Mouse (Mus musculus): ENCODE data around the gene Bcl2l12. TPM values are rescaled to one million over a fixed set of nuclear protein-coding genes. Genes with fewer than 3 reads are reported as not detected.

Bcl2l12 gene
- total and polyA plus RNA-seq, 2 experiments from 2014 or later, result 22.0 to 25.5 TPM

- H3K27me3 ChIP-seq (ENCODE audit: control insufficient read depth, insufficient read depth, low read length), result peaks cover 7% of the 10 kb centered on the region
- DNase-seq (ENCODE audit: low spot score), result no peak
- H3K9me3 ChIP-seq (replicated peaks; ENCODE audit: control insufficient read depth, low read length), result no peaks in the 10 kb centered on the region
- no peak overlapping the region for H3K27ac ChIP-seq (ENCODE audit: low read depth)
- 0 out of 2 replicates have a peak, but pooled peaks cover 2% of the 10 kb centered on the region for H3K36me3 ChIP-seq (replicated peaks; ENCODE audit: control insufficient read depth, insufficient read depth, low read length)
- no peak overlapping the region for H3K4me3 ChIP-seq (ENCODE audit: low read depth, low read length)
- TF ChIP-seq EP300 (IDR thresholded peaks at IDR 0.05; ENCODE audit: low read depth) (no peak), CTCF (IDR thresholded peaks at IDR 0.05; ENCODE audit: low read depth) (no peak)
- no peak overlapping the region for H3K9ac ChIP-seq (replicated peaks; ENCODE audit: low read depth, low read length)
- ATAC-seq (ENCODE audit: insufficient read depth, low read depth), result no peak
- 68% methylated on average over 6 of the region's 6 CpGs for WGBS
- H3K4me2 ChIP-seq (ENCODE audit: low read depth, low read length), result no peak overlapping the region
- peaks cover 10% of the 10 kb centered on the region; the same call in 1 of the 2 replicates for H3K4me1 ChIP-seq (ENCODE audit: control insufficient read depth, insufficient read depth)
Measured at GRCm38 (mm10) chr7:44956266-44956665, 42.2 kb downstream of the Bcl2l12 start.

- DNase-seq (ENCODE audit: low spot score) (peak; percentile 30), ATAC-seq (ENCODE audit: insufficient read depth, low read depth) (no peak)
- no peaks in the 10 kb centered on the region for H3K36me3 ChIP-seq (replicated peaks; ENCODE audit: control insufficient read depth, insufficient read depth, low read length)
- H3K4me2 ChIP-seq (ENCODE audit: low read depth, low read length), result no peak overlapping the region
- WGBS, result 44% methylated on average over 5 of the region's 5 CpGs
- TF ChIP-seq EP300 (IDR thresholded peaks at IDR 0.05; ENCODE audit: low read depth), result no peak
- TF ChIP-seq CTCF (IDR thresholded peaks at IDR 0.05; ENCODE audit: low read depth), result peak; percentile 55
- H3K27ac ChIP-seq (ENCODE audit: low read depth), result no peak overlapping the region
- peaks cover 13% of the 10 kb centered on the region for H3K27me3 ChIP-seq (ENCODE audit: control insufficient read depth, insufficient read depth, low read length)
- no peak overlapping the region for H3K4me3 ChIP-seq (ENCODE audit: low read depth, low read length)
- H3K4me1 ChIP-seq (ENCODE audit: control insufficient read depth, insufficient read depth), result peaks cover 10% of the 10 kb centered on the region; the same call in 1 of the 2 replicates
- no peaks in the 10 kb centered on the region for H3K9me3 ChIP-seq (replicated peaks; ENCODE audit: control insufficient read depth, low read length)
- no peak overlapping the region for H3K9ac ChIP-seq (replicated peaks; ENCODE audit: low read depth, low read length)
Measured at GRCm38 (mm10) chr7:44955628-44956027, 42.9 kb downstream of the Bcl2l12 start.

GRCm38 (mm10) chr7:44954091-44954885, 44.2 kb downstream of the Bcl2l12 start:
- no peak overlapping the region for H3K9ac ChIP-seq (replicated peaks; ENCODE audit: low read depth, low read length)
- peaks cover 19% of the 10 kb centered on the region for H3K27me3 ChIP-seq (ENCODE audit: control insufficient read depth, insufficient read depth, low read length)
- 75% methylated on average over 12 of the region's 12 CpGs for WGBS
- H3K9me3 ChIP-seq (replicated peaks; ENCODE audit: control insufficient read depth, low read length), result no peaks in the 10 kb centered on the region
- H3K36me3 ChIP-seq (replicated peaks; ENCODE audit: control insufficient read depth, insufficient read depth, low read length), result no peaks in the 10 kb centered on the region
- H3K27ac ChIP-seq (ENCODE audit: low read depth), result no peak overlapping the region
- TF ChIP-seq EP300 (IDR thresholded peaks at IDR 0.05; ENCODE audit: low read depth), result no peak
- TF ChIP-seq CTCF (IDR thresholded peaks at IDR 0.05; ENCODE audit: low read depth), result no peak
- no peak for DNase-seq (ENCODE audit: low spot score)
- H3K4me3 ChIP-seq (ENCODE audit: low read depth, low read length), result no peak overlapping the region
- H3K4me2 ChIP-seq (ENCODE audit: low read depth, low read length), result no peak overlapping the region
- peaks cover 10% of the 10 kb centered on the region; the same call in 1 of the 2 replicates for H3K4me1 ChIP-seq (ENCODE audit: control insufficient read depth, insufficient read depth)
- no peak for ATAC-seq (ENCODE audit: insufficient read depth, low read depth)

DNA sequence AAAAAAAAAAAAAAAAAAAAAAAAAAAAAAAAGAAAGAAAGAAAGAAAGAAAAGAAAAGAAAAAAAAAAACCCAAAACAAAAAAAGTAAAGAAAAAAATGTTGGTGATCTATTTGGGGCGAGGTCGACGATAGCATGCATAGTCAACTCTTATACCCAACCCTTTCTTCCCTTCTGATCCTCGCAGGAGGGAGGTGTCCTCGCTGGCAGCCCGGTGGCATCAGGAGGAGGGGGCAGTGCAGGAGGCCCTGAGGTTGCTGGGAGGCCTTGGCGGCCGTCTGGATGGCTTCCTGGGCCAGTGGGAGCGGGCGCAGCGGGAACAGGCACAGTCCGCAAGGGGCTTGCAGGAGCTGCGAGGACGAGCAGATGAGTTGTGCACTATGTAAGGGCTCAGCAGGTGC, 45.0 kb downstream of the Bcl2l12 start:
- no peak overlapping the region for H3K27ac ChIP-seq (ENCODE audit: low read depth)
- DNase-seq (ENCODE audit: low spot score) (no peak), ATAC-seq (ENCODE audit: insufficient read depth, low read depth) (no peak)
- no peak overlapping the region for H3K4me2 ChIP-seq (ENCODE audit: low read depth, low read length)
- H3K4me3 ChIP-seq (ENCODE audit: low read depth, low read length), result no peak overlapping the region
- H3K9ac ChIP-seq (replicated peaks; ENCODE audit: low read depth, low read length), result no peak overlapping the region
- WGBS, result 60% methylated on average over 14 of the region's 14 CpGs
- H3K4me1 ChIP-seq (ENCODE audit: control insufficient read depth, insufficient read depth), result peaks cover 10% of the 10 kb centered on the region; the same call in 1 of the 2 replicates
- H3K27me3 ChIP-seq (ENCODE audit: control insufficient read depth, insufficient read depth, low read length), result peaks cover 19% of the 10 kb centered on the region
- no peak for TF ChIP-seq CTCF (IDR thresholded peaks at IDR 0.05; ENCODE audit: low read depth)
- TF ChIP-seq EP300 (IDR thresholded peaks at IDR 0.05; ENCODE audit: low read depth), result no peak
- H3K9me3 ChIP-seq (replicated peaks; ENCODE audit: control insufficient read depth, low read length), result no peaks in the 10 kb centered on the region
- no peaks in the 10 kb centered on the region for H3K36me3 ChIP-seq (replicated peaks; ENCODE audit: control insufficient read depth, insufficient read depth, low read length)

GRCm38 (mm10) chr7:44952611-44953306, 45.8 kb downstream of the Bcl2l12 start:
- H3K4me3 ChIP-seq (ENCODE audit: low read depth, low read length), result peak overlapping the region; percentile 50
- DNase-seq (ENCODE audit: low spot score), result peak; percentile 96
- peaks cover 22% of the 10 kb centered on the region for H3K27me3 ChIP-seq (ENCODE audit: control insufficient read depth, insufficient read depth, low read length)
- WGBS, result 7% methylated on average over 24 of the region's 24 CpGs
- H3K4me2 ChIP-seq (ENCODE audit: low read depth, low read length), result peak overlapping the region; percentile 79
- peak; percentile 88 for ATAC-seq (ENCODE audit: insufficient read depth, low read depth)
- TF ChIP-seq CTCF (IDR thresholded peaks at IDR 0.05; ENCODE audit: low read depth) (no peak), EP300 (IDR thresholded peaks at IDR 0.05; ENCODE audit: low read depth) (no peak)
- H3K27ac ChIP-seq (ENCODE audit: low read depth), result peak overlapping the region; percentile 51; the same call in 1 of the 2 replicates
- H3K9ac ChIP-seq (replicated peaks; ENCODE audit: low read depth, low read length), result peak overlapping the region; percentile 43
- H3K4me1 ChIP-seq (ENCODE audit: control insufficient read depth, insufficient read depth), result peaks cover 10% of the 10 kb centered on the region; the same call in 1 of the 2 replicates
- H3K36me3 ChIP-seq (replicated peaks; ENCODE audit: control insufficient read depth, insufficient read depth, low read length), result no peaks in the 10 kb centered on the region
- no peaks in the 10 kb centered on the region for H3K9me3 ChIP-seq (replicated peaks; ENCODE audit: control insufficient read depth, low read length)

Measured in heart, postnatal 0 days (tissue).